Mouse (Mus musculus) spleen, postnatal 14 days (tissue): ENCODE measurements around the gene Trpc5.

ENCODE experiments used
- DNase-seq, 2 experiments: peaks; one replicate each; pipeline ENCODE4 v3.0.0; 2021 to 2022; ENCODE audit warnings: low spot score in 2 of 2

Trpc5 gene

GRCm38 (mm10) chrX:144688142-144688206 lies at the start of gene Trpc5:
TSS of gene Trpc5 (minus strand) at chrX:144688180.
- DNase-seq = no peak

- DNase-seq = no peak
Measured at GRCm38 (mm10) chrX:144716330-144716729, 28.4 kb upstream of the Trpc5 start.

- no peak for DNase-seq
Measured at GRCm38 (mm10) chrX:144689859-144690181, 1.8 kb upstream of the Trpc5 start.

GRCm38 (mm10) chrX:144689119-144689858 lies 1.3 kb upstream of the Trpc5 start:
- no peak for DNase-seq

GRCm38 (mm10) chrX:144688207-144689118 lies 483 bp upstream of the Trpc5 start, which contains the start of gene Rtl4:
TSS of gene Rtl4 (plus strand) at chrX:144688907.
- no peak for DNase-seq

- no peak for DNase-seq
Measured at GRCm38 (mm10) chrX:144687742-144688141, 238 bp downstream of the Trpc5 start.

GRCm38 (mm10) chrX:144652196-144652595 lies 35.8 kb downstream of the Trpc5 start:
- DNase-seq = no peak

- DNase-seq = no peak
Measured at GRCm38 (mm10) chrX:144645394-144645793, 42.6 kb downstream of the Trpc5 start.

GRCm38 (mm10) chrX:144644756-144645155 lies 43.2 kb downstream of the Trpc5 start:
- DNase-seq = no peak

GRCm38 (mm10) chrX:144612753-144613152 lies 75.2 kb downstream of the Trpc5 start:
- no peak for DNase-seq

GRCm38 (mm10) chrX:144536431-144536830 lies 151.5 kb downstream of the Trpc5 start:
- DNase-seq = no peak

- DNase-seq = no peak
Measured at GRCm38 (mm10) chrX:144526042-144526441, 161.9 kb downstream of the Trpc5 start.

- DNase-seq = no peak
Measured at GRCm38 (mm10) chrX:144523239-144523638, 164.7 kb downstream of the Trpc5 start.

GRCm38 (mm10) chrX:144491394-144491793 lies 196.6 kb downstream of the Trpc5 start:
- no peak for DNase-seq

GRCm38 (mm10) chrX:144464416-144464815 lies 223.6 kb downstream of the Trpc5 start:
- no peak for DNase-seq

- DNase-seq = no peak
Measured at GRCm38 (mm10) chrX:144456281-144456680, 231.7 kb downstream of the Trpc5 start, which contains the start of gene Trpc5os. TSS of gene Trpc5os (plus strand) at chrX:144456581.

GRCm38 (mm10) chrX:144423848-144424247 lies 264.1 kb downstream of the Trpc5 start:
- DNase-seq = no peak

GRCm38 (mm10) chrX:144421091-144421490 lies 266.9 kb downstream of the Trpc5 start:
- DNase-seq = no peak

- DNase-seq = no peak
Measured at GRCm38 (mm10) chrX:144420259-144420658, 267.7 kb downstream of the Trpc5 start.

GRCm38 (mm10) chrX:144408036-144408435 lies 279.9 kb downstream of the Trpc5 start:
- DNase-seq = no peak

GRCm38 (mm10) chrX:144403526-144403925 lies 284.5 kb downstream of the Trpc5 start:
- peak in 1 of 2 experiments; percentile 7 for DNase-seq

GRCm38 (mm10) chrX:144374196-144374595 lies 313.8 kb downstream of the Trpc5 start:
- no peak for DNase-seq

GRCm38 (mm10) chrX:144338355-144338754 lies 349.6 kb downstream of the Trpc5 start:
- DNase-seq = no peak
